Mouse (Mus musculus): Measurements from ENCODE around the gene Trim28.

DNA sequence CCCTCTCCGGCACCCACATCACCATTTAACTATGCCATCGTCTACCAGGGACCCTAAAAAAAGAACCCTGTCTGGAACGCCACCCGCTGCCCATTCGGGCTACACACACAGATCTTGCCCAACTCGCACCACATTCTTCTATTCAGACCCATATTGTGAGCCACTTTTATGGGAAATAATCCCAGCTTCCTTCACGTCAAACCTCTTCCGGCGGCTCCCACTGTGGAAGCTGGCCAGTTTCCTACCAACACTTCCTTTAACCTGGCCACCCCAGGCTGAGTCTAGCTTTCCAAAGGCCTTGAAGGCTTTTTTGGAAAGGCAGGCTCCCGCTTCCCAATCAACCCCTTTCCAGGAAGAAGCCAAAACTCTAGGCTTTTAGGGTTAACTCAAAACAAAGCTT lies 7.6 kb downstream of the Trim28 start:
- TF ChIP-seq CTCF (IDR thresholded peaks at IDR 0.05; ENCODE audit: extremely low read depth, insufficient read length, insufficient replicate concordance, low read depth, low read length): no peak
- no peak for TF ChIP-seq POLR2A (IDR thresholded peaks at IDR 0.05; ENCODE audit: low read depth, low read length)

All from small intestine, adult 2 months (tissue).